Mouse (Mus musculus): ENCODE measurements around the gene Adgrl1. TPM values are rescaled to one million over a fixed set of nuclear protein-coding genes. Genes with fewer than 3 reads are reported as not detected.

The Adgrl1 gene
- total and polyA plus RNA-seq, 3 experiments: 21.7 to 35.3 TPM; not detected in 1

- H3K79me2 ChIP-seq (ENCODE audit: control insufficient read depth, insufficient read depth, low read length, poor library complexity): peaks cover 8% of the 10 kb centered on the region
Observed at GRCm38 (mm10) chr8:83974521-83974920, 74.6 kb downstream of the Adgrl1 start.

DNA sequence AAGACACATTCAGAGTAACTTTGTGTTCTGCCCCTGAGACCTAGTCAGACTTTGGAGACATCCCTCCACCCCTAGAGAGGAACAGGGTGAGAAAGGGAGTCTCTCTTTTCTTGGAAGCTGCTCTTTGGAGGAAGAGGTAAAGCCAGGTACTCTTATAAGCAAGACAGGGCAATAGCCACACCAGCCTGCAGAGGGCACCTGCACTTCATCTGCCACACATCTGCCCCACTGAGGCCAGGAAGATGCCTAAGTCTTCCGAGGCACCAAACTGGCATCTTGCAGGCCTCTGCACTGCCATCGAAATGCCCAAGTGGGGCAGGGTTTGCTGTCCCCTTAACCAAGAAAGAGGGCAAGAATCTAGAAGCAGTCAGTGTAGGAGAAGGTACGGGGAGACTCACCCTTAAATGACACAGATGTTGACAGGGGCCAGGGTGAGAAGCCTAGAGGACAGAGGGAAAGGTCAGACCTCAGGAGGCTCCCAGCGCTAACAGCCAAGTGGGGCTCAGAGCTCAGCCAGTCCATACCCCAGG lies 76.3 kb downstream of the Adgrl1 start:
- TF ChIP-seq CTCF (IDR thresholded peaks at IDR 0.05 in 2 of 3, conservative IDR thresholded peaks at IDR 0.05 in 1 of 3; ENCODE audit: control insufficient read depth in 1 of 3, insufficient read depth in 1 of 3, low read depth in 2 of 3, low read length in 3 of 3, poor library complexity in 1 of 3, severe bottlenecking in 1 of 3) (peak; percentile 41 to 53 (median 44)), MYB (IDR thresholded peaks at IDR 0.05; ENCODE audit: low read depth, low read length) (no peak), RAD21 (IDR thresholded peaks at IDR 0.05; ENCODE audit: low read depth, low read length) (peak; percentile 22)
- Histone ChIP-seq H3K9me3 (replicated peaks; ENCODE audit: insufficient read depth, low read length) (no peaks in the 10 kb centered on the region), H3K4me3 (ENCODE audit: control insufficient read depth in 1 of 2, insufficient read depth in 1 of 2, low read depth in 2 of 2, low read length in 2 of 2) (no peak overlapping the region), H3K9ac (ENCODE audit: control insufficient read depth, low read depth, low read length, poor library complexity, severe bottlenecking) (no peak overlapping the region), H3K27ac (ENCODE audit: control insufficient read depth, low read depth, low read length) (no peak overlapping the region), H3K79me2 (ENCODE audit: control insufficient read depth, insufficient read depth, low read length, poor library complexity) (peaks cover 8% of the 10 kb centered on the region), H3K36me3 (ENCODE audit: control insufficient read depth in 1 of 2, insufficient read depth in 2 of 2, low read length in 2 of 2) (no peaks in the 10 kb centered on the region; a peak in 1 of 4 replicates), H3K27me3 (ENCODE audit: control insufficient read depth in 1 of 2, insufficient read depth in 2 of 2, low read length in 2 of 2) (no peaks in the 10 kb centered on the region), H3K4me1 (ENCODE audit: control insufficient read depth in 1 of 2, insufficient read depth in 2 of 2, low read length in 2 of 2) (peaks cover 2 to 9% of the 10 kb centered on the region in 2 experiments; a peak in 2 of 4 replicates)
- peak; percentile 32 for DNase-seq (ENCODE audit: low read depth, low spot score)

More at GRCm38 (mm10) chr8:83974521-83974920, 74.6 kb downstream of the Adgrl1 start:
- no peaks in the 10 kb centered on the region; a peak in 2 of 4 replicates for H3K36me3 ChIP-seq (ENCODE audit: control insufficient read depth in 1 of 2, insufficient read depth in 2 of 2, low read length in 2 of 2)
- no peak overlapping the region for H3K4me3 ChIP-seq (ENCODE audit: control insufficient read depth in 1 of 2, insufficient read depth in 1 of 2, low read depth in 2 of 2, low read length in 2 of 2)
- peaks cover 2 to 9% of the 10 kb centered on the region in 2 experiments; a peak in 2 of 4 replicates for H3K4me1 ChIP-seq (ENCODE audit: control insufficient read depth in 1 of 2, insufficient read depth in 2 of 2, low read length in 2 of 2)
- H3K27ac ChIP-seq (ENCODE audit: control insufficient read depth, low read depth, low read length): no peak overlapping the region
- no peaks in the 10 kb centered on the region for H3K9me3 ChIP-seq (replicated peaks; ENCODE audit: insufficient read depth, low read length)
- no peak for TF ChIP-seq USF2 (IDR thresholded peaks at IDR 0.05; ENCODE audit: borderline replicate concordance in 1 of 2, insufficient read depth in 1 of 2, low read depth in 1 of 2, low read length in 2 of 2)
- no peak for TF ChIP-seq HCFC1 (IDR thresholded peaks at IDR 0.05; ENCODE audit: low read depth, low read length)
- no peak for TF ChIP-seq POLR2AphosphoS2 (IDR thresholded peaks at IDR 0.05; ENCODE audit: low read length)
- TF ChIP-seq ZKSCAN1 (IDR thresholded peaks at IDR 0.05; ENCODE audit: low read depth, low read length): no peak
- TF ChIP-seq GATA1 (IDR thresholded peaks at IDR 0.05; ENCODE audit: low read depth, low read length): no peak
- no peak for TF ChIP-seq MAZ (IDR thresholded peaks at IDR 0.05; ENCODE audit: low read depth, low read length)
- TF ChIP-seq UBTF (IDR thresholded peaks at IDR 0.05; ENCODE audit: borderline replicate concordance, insufficient read depth, low read depth, low read length): no peak
- no peak for TF ChIP-seq ZMIZ1 (IDR thresholded peaks at IDR 0.05; ENCODE audit: low read depth, low read length)
- TF ChIP-seq EP300 (IDR thresholded peaks at IDR 0.05; ENCODE audit: low read depth in 1 of 2, low read length in 2 of 2): no peak
- no peak for TF ChIP-seq RCOR1 (IDR thresholded peaks at IDR 0.05; ENCODE audit: low read depth, low read length)
- TF ChIP-seq ETS1 (IDR thresholded peaks at IDR 0.05; ENCODE audit: low read depth, low read length): no peak
- no peak for TF ChIP-seq SMC3 (IDR thresholded peaks at IDR 0.05; ENCODE audit: low read depth, low read length)
- TF ChIP-seq GABPA (IDR thresholded peaks at IDR 0.05; ENCODE audit: low read depth, low read length): no peak
- no peak for TF ChIP-seq RAD21 (IDR thresholded peaks at IDR 0.05; ENCODE audit: low read depth, low read length)
- no peaks in the 10 kb centered on the region for H3K27me3 ChIP-seq (ENCODE audit: control insufficient read depth in 1 of 2, insufficient read depth in 2 of 2, low read length in 2 of 2)
- DNase-seq (ENCODE audit: low read depth, low spot score): no peak
- no peak overlapping the region for H3K9ac ChIP-seq (ENCODE audit: control insufficient read depth, low read depth, low read length, poor library complexity, severe bottlenecking)

Data from MEL (cell line).